Mouse (Mus musculus): ENCODE measurements at regions not wholly inside any gene's neighbourhood (a gene's known extent, or its start where the extent isn't known, plus 50 kb on each side); places are given as distances from the start of the nearest gene placed in this dataset.
A peak's percentile ranks its signal among the peaks of the same experiment; 100 is the strongest.
"Not testable (repeated sequence)": the region's sequence is repeated elsewhere in the genome, so short reads cannot be mapped to it uniquely, and the experiment has no call there.

DNA sequence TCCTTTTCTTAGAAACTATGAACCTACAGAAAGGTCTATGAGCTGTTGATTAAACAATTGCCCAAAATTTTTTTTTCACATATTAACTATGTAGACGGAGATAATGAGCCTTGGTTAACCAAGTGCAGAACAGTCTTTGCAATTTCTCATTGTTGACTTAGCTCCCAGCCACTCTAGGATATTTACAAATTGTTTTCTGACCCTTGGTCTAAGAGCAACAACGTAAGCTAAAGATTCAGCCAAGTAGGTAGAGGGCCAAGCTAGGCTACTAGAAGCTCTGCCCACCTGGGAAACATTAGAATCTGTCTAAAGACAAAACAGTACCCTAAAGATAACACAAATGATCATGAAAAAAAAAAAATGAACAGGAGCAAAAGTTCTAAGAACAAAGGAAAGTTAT is 67.5 kb upstream of the Map9 start:
- no peak for DNase-seq

DNA sequence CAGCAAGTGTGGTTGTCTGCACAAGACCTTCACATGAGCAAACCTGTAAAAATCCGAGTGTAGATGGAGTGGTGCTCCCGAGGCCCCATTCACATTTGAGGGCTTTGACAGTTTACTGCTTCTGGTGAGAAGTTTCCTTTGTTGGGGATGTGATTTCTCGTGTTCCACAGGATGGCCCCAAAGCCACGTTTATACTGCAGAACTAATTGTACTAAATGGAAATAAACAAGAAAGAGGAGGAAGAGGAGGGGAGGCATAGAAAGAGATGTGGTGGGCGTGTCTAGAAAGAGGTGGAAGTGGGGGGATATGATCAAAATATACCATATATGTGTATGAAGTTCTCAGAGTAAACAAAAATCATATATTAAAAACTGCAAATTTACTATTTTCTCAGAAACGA is 68.8 kb upstream of the Map9 start:
- DNase-seq, result no peak

- DNase-seq, result no peak
Observed at GRCm38 (mm10) chr3:82276977-82277714, 80.7 kb upstream of the Map9 start.

GRCm38 (mm10) chr3:82275822-82276203 is 82.0 kb upstream of the Map9 start:
- no peak for DNase-seq

DNA sequence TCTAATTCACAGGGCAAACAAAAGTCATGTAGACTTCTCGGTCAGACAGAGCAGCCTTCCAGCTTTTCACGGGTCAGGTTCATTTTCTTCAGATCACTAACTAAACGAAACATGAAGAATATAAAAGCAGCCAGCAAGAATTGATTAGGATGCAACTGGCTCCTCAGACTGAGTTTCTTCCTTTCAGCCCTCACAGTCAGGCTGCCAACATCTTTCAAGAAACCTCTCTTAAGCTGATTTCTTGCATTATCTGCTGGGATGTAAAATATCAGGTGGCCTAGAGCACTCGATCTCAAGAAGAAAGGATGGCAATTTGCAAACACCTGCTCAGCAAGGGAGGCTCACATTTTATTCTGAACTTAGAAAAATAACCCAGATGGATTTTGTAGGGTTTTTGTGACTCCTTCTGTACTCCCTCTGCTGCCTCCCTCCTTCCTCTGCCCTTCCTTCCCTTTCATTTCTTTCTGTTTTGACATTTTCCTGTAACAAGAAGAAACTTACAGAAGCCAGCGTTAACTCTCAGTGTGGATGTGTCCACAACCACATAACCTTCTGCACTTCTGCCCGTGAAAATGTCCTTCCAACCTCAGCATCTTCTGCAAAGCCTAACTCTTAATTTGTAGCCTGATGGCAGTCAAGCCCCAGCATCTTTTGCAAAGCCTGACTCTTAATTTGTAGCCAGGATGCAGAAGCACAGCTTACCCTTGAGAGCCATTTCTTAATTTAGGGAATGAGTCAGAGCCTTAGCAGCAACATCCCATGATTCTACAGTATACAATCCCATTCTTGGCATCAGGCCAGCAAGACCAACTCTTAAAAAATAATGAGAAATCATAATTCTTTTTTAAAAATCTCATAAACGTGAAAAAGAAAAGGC is 82.7 kb upstream of the Map9 start:
- no peak for DNase-seq

DNA sequence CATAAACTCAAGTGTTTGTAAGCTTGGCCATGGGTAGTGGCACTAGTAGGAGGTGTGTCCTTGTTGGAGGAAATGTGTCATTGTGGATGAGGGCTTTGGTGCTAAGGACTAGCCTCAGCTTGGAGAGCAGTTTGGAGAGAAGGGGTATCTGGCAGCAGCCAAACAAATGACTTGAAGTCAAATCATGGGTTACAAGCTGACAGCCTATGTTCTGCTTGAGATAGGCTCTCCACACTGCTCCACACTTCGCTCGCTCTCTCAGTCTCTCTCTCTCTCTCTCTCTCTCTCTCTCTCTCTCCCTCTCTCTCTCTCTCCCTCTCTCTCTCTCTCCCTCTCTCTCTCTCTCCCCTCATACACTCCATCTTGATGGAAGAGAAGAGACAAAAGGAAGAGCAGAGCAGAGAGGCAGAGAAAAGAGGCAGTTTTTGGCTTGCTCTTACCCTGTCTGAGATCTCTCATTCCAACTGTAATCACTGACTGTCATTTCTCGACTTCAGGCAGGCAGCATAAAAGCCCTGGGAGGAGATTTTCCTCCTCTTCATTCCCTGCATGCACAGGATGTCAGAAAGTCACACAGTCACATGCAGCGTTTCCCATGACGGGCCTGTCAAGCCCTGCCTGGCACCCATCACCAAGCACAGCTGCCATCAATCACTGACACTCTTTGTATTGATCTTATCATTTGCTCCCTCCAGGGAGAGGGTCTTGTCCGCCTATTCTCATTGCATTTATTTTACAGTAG is 83.5 kb upstream of the Map9 start:
- peak in 1 of 2 experiments; percentile 13 for DNase-seq

GRCm38 (mm10) chr3:82273511-82273910 is 84.3 kb upstream of the Map9 start:
- DNase-seq, result not testable (repeated sequence)

- no peak for DNase-seq
Observed at GRCm38 (mm10) chr3:82271965-82272364, 85.9 kb upstream of the Map9 start.

DNA sequence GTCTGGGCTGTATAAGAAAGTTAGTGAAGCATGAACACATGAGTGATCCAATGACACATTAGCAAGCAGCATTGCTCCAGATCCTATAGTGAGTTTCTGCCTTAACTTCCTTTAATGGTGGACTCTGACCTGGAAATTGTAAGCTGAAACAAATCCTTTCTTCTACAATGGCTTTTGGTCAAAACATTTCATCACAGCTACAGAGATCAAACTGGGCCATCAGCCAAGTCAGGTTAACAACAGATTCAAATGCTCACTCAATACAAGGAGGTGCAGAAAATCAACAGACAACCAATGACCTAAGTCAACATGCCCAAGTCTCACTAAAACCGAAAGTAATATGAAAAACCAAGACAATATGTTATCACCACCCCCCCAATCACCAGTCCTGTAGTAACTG is 91.9 kb upstream of the Map9 start:
- no peak for DNase-seq

GRCm38 (mm10) chr3:82261976-82262375 is 95.9 kb upstream of the Map9 start:
- DNase-seq, result no peak

GRCm38 (mm10) chr3:82259986-82260652 is 97.7 kb upstream of the Map9 start:
- no peak for DNase-seq

GRCm38 (mm10) chr3:82250796-82251261 is 105.2 kb upstream of the Gucy1a1 start:
- DNase-seq, result no peak

DNA sequence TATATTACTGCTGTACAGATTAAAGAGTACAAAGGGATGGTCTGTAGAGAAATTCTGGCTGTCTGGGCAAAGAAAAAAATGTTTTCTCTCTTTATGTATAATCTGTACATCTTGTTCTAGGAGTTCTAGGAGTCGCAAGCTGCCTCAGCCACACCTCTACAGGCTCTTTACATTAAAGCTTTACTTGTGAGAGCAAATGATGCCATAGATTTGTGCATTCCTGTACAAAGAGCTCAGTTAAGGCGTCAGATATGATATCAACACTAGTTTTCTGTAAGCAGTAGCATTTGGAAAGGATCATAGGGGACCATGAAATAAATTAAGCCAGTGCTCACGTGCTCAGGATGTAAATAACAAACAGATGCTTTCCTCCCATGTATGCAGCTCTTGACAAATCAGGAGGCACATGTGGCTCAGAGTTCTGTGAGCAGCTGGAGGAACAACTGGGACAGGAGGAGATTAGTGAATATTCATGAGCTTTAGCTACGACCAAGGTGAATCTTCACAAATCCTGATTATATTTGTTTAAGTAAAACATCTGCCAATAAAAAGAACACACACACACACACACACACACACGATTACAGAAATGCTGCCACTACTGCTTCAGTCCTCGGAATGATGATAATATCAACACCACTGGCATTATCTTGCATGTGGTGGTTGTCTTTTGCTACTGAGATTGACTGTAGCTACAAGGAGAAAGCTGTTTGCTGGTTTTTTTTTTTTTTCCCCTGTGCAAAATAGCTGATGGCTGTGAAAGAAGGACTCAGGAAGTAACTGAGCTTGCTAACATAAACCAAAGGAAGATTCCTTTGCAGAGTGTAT is 104.6 kb upstream of the Gucy1a1 start:
- DNase-seq, result no peak

- no peak for DNase-seq
Observed at GRCm38 (mm10) chr3:82236377-82237057, 90.9 kb upstream of the Gucy1a1 start.

DNA sequence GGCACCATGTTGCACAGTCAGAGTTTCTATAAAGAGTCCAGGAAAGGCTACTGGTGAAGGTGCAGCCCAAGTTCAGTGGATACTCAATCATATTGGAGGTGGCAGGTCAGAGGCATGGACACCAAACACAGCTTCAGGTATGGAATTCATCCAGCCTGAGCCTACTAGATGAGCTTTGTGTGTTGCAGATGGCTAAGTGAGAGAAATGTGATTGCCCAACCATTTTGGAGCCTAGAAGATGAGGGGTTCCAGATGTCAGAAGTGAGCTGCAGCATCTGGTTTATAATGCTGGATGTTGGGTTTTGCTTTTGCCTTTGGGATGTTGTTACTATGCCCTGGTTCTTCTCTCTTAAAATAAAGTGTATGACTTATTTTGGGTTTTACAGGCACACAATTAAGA is 88.7 kb upstream of the Gucy1a1 start:
- no peak for DNase-seq

- DNase-seq, result no peak
Observed at GRCm38 (mm10) chr3:82223379-82223778, 77.8 kb upstream of the Gucy1a1 start.

DNA sequence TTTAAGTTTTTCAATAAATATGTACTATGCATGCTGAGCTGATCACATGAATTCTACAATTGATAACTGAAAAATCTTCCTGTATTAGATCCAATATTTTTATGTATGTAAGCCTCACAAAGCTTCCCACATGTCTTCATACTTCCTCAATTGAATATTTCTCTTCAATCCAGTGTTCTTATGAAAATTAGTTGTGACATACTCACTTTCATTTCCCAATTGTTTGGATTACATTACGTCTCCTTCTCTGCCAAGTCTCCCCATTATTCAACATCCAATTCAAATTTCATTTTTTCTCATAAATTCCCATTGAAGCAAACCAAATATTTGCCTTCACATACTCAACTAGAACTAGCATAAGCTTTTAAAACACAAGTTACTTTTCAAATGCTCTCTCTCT is 76.3 kb upstream of the Gucy1a1 start:
- no peak for DNase-seq

GRCm38 (mm10) chr3:82219192-82219885 is 73.8 kb upstream of the Gucy1a1 start:
- DNase-seq, result not testable (repeated sequence)

- no peak for DNase-seq
Observed at GRCm38 (mm10) chr3:82214566-82215465, 69.2 kb upstream of the Gucy1a1 start.

All from lung, adult 18-20 months (tissue).